Mouse (Mus musculus) CH12.LX (cell line): ENCODE measurements around the gene Slc43a3. TPM values are rescaled to one million over a fixed set of nuclear protein-coding genes. Genes with fewer than 3 reads are reported as not detected.
A peak's percentile ranks its signal among the peaks of the same experiment; 100 is the strongest.

ENCODE experiments used
- DNase-seq: peaks from one replicate; pipeline ENCODE4 v3.0.0-alpha.2; 2013; ENCODE audit errors: extremely low read depth
- H3K27ac ChIP-seq: 2 replicates; pipeline ENCODE4 v1.5.1; 2012; ENCODE audit warnings: low read depth, mild to moderate bottlenecking, control low read depth, moderate library complexity; ENCODE audit not compliant: insufficient read depth
- H3K27me3 ChIP-seq: replicated peaks from 2 replicates; pipeline ENCODE3; 2012; ENCODE audit warnings: inconsistent platforms
- H3K36me3 ChIP-seq, 2 experiments: replicated peaks in 1 of 2; 2 replicates each; pipeline versions ENCODE3 to v1.6.1; 2012; ENCODE audit warnings: inconsistent platforms in 1 of 2, low read length in 1 of 2, mild to moderate bottlenecking in 1 of 2, mixed read lengths in 1 of 2, moderate library complexity in 1 of 2; ENCODE audit not compliant: control insufficient read depth in 1 of 2, insufficient read depth in 1 of 2
- H3K4me1 ChIP-seq, 2 experiments: 2 replicates each; pipeline ENCODE4 v1.6.1; 2012; ENCODE audit warnings: inconsistent platforms in 1 of 2, moderate library complexity in 1 of 2; ENCODE audit not compliant: insufficient read depth in 2 of 2, control insufficient read depth in 1 of 2
- H3K4me2 ChIP-seq: 2 replicates; pipeline ENCODE4 v1.6.1; 2012; ENCODE audit warnings: low read depth, mild to moderate bottlenecking, control low read depth; ENCODE audit not compliant: poor library complexity, insufficient read depth, severe bottlenecking
- H3K4me3 ChIP-seq, 3 experiments: fragments of 150-350 bp in 1 of 3; sonication (generic) in 1 of 3; replicated peaks in 1 of 3; 2 replicates each; pipeline versions ENCODE3 to v1.5.1; 2011 to 2012; ENCODE audit warnings: low read depth in 2 of 3, low read length in 2 of 3, mild to moderate bottlenecking in 2 of 3, moderate library complexity in 2 of 3, control low read depth in 1 of 3, improper control_type of control experiment in 1 of 3, inconsistent platforms in 1 of 3, mixed read lengths in 1 of 3; ENCODE audit not compliant: poor library complexity in 1 of 3
- H3K79me2 ChIP-seq: replicated peaks from 2 replicates; pipeline ENCODE4 v1.6.1; 2012; ENCODE audit warnings: mild to moderate bottlenecking, moderate library complexity; ENCODE audit not compliant: control insufficient read depth, poor library complexity, insufficient read depth, severe bottlenecking; ENCODE audit errors: extremely low read depth
- H3K9ac ChIP-seq: 2 replicates; pipeline ENCODE4 v1.6.1; 2012; ENCODE audit warnings: low read depth, mild to moderate bottlenecking, control low read depth, moderate library complexity; ENCODE audit not compliant: insufficient read depth
- H3K9me3 ChIP-seq: replicated peaks from 2 replicates; pipeline ENCODE3; 2012; ENCODE audit warnings: low read length, inconsistent platforms, mixed read lengths
- CHD2 ChIP-seq: IDR thresholded peaks from 2 replicates; pipeline ENCODE4 v1.6.1; 2011; ENCODE audit warnings: low read length, improper control_type of control experiment
- EP300 ChIP-seq: IDR thresholded peaks from 2 replicates; pipeline ENCODE4 v1.6.1; 2011; ENCODE audit warnings: low read length, improper control_type of control experiment
- ETS1 ChIP-seq: conservative IDR thresholded peaks from 2 replicates; pipeline ENCODE4 v1.6.1; 2012; ENCODE audit warnings: low read depth, mild to moderate bottlenecking, inconsistent platforms, low read length, improper control_type of control experiment, moderate library complexity
- KAT2A ChIP-seq: IDR thresholded peaks from 2 replicates; pipeline ENCODE4 v1.6.1; 2012; ENCODE audit warnings: low read length, improper control_type of control experiment, inconsistent platforms; ENCODE audit not compliant: insufficient replicate concordance
- MAX ChIP-seq: IDR thresholded peaks from 2 replicates; pipeline ENCODE4 v1.6.1; 2011; ENCODE audit warnings: low read length, improper control_type of control experiment
- POLR2A ChIP-seq: IDR thresholded peaks from 2 replicates; pipeline ENCODE4 v1.6.1; 2011; ENCODE audit warnings: low read depth, mild to moderate bottlenecking, improper control_type of control experiment, low read length
- RAD21 ChIP-seq: IDR thresholded peaks from 2 replicates; pipeline ENCODE4 v1.6.1; 2011; ENCODE audit warnings: low read depth, mild to moderate bottlenecking, low read length, improper control_type of control experiment, moderate library complexity
- RCOR1 ChIP-seq: conservative IDR thresholded peaks from 2 replicates; pipeline ENCODE4 v1.6.1; 2012; ENCODE audit warnings: low read depth, mild to moderate bottlenecking, inconsistent platforms, low read length, improper control_type of control experiment
- SMC3 ChIP-seq: IDR thresholded peaks from 2 replicates; pipeline ENCODE4 v1.6.1; 2011; ENCODE audit warnings: low read depth, low read length, improper control_type of control experiment
- TBP ChIP-seq: conservative IDR thresholded peaks from 2 replicates; pipeline ENCODE4 v1.6.1; 2011; ENCODE audit warnings: low read depth, low read length, improper control_type of control experiment
- TCF12 ChIP-seq: IDR thresholded peaks from 2 replicates; pipeline ENCODE4 v1.6.1; 2014; ENCODE audit warnings: low read depth, mild to moderate bottlenecking, inconsistent platforms, low read length, improper control_type of control experiment
- UBTF ChIP-seq: IDR thresholded peaks from 2 replicates; pipeline ENCODE4 v1.6.1; 2012; ENCODE audit warnings: low read depth, mild to moderate bottlenecking, inconsistent platforms, low read length, improper control_type of control experiment, moderate library complexity
- USF1 ChIP-seq: IDR thresholded peaks from 2 replicates; pipeline ENCODE4 v1.6.1; 2014; ENCODE audit warnings: low read depth, mild to moderate bottlenecking, inconsistent platforms, low read length, improper control_type of control experiment
- USF2 ChIP-seq: conservative IDR thresholded peaks from 2 replicates; pipeline ENCODE4 v1.6.1; 2011; ENCODE audit warnings: low read depth, low read length, improper control_type of control experiment
- ZMIZ1 ChIP-seq: IDR thresholded peaks from 2 replicates; pipeline ENCODE4 v1.6.1; 2012; ENCODE audit warnings: low read depth, mild to moderate bottlenecking, inconsistent platforms, low read length, improper control_type of control experiment
- ZNF384 ChIP-seq: IDR thresholded peaks from 2 replicates; pipeline ENCODE4 v1.6.1; 2012; ENCODE audit warnings: low read depth, low read length, improper control_type of control experiment, inconsistent platforms
- dilution Hi-C: fragments of 300-500 bp; cut with MboI; formaldehyde crosslinking; loops from 2 replicates; pipeline ENCODE4 v1.14.3; 2020; ENCODE audit warnings: low sequenced_read_pairs; ENCODE audit not compliant: extremely low pct_unique_long_range_greater_than_20kb, extremely low pct_ligation_motif_present
- in situ Hi-C: fragments of 300-500 bp; cut with MboI; formaldehyde crosslinking; loops from 3 replicates; pipeline ENCODE4 v1.14.3; 2019; ENCODE audit warnings: low sequenced_read_pairs, low pct_ligation_motif_present, low pct_unique_long_range_greater_than_20kb, mixed read lengths
- polyA plus RNA-seq: library from polyadenylated mRNA; unstranded; fragments of >175 nt; gene quantifications from 2 replicates; pipeline ENCODE4 v1.2.1, GENCODE M21; 2012; ENCODE audit warnings: low read depth; ENCODE audit not compliant: insufficient read length
- total RNA-seq, 2 experiments: library from RNA; depleted of rRNA; stranded (reverse); fragments of 300-350 nt in 1 of 2; fragments of >200 nt in 1 of 2; gene quantifications; 2 replicates each; pipeline ENCODE4 v1.2.3; 2012 to 2014

Slc43a3 gene
- total and polyA plus RNA-seq, 3 experiments, result 136 to 174 (median 163) TPM

DNA sequence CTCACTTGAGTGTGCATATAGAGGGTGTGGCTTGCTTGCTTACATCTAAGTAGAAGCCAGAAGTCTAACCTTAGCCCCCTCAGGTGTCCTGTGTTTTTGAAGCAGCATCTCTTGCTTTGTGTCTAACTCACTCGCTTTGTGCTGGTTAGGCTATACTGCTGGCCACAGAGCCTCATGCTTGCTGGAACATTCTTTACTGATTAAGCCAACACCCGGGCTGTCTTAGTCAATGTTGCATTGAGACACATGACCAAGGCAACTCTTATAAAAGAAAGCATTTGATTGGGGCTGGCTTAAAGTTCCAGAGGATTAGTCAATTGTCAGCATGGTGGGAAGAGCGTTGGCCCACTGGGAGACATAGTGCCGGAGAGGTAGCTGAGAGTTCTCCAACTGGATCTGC lies 5.4 kb downstream of the Slc43a3 start:
- no peak for TF ChIP-seq MAX
- no peak for TF ChIP-seq ETS1
- no peak for TF ChIP-seq ZNF384
- TF ChIP-seq USF1, result no peak
- no peak for TF ChIP-seq RCOR1
- TF ChIP-seq KAT2A, result no peak
- no peak for TF ChIP-seq TCF12
- TF ChIP-seq RAD21, result no peak
- TF ChIP-seq CHD2, result no peak
- no peak for TF ChIP-seq POLR2A
- Histone ChIP-seq H3K36me3 (peaks cover 53 to 78% of the 10 kb centered on the region in 2 experiments), H3K27ac (0 out of 2 replicates have a peak overlapping the region, but pooled peaks have one; percentile 2), H3K4me3 (no peak overlapping the region), H3K27me3 (no peaks in the 10 kb centered on the region), H3K9me3 (no peaks in the 10 kb centered on the region), H3K4me1 (peaks cover 4 to 52% of the 10 kb centered on the region in 2 experiments; a peak in 3 of 4 replicates), H3K4me2 (no peak overlapping the region), H3K9ac (no peak overlapping the region), H3K79me2 (peaks cover 31% of the 10 kb centered on the region)
- dilution Hi-C loops (no loop called here), in situ Hi-C loops (no loop called here)
- no peak for DNase-seq

DNA sequence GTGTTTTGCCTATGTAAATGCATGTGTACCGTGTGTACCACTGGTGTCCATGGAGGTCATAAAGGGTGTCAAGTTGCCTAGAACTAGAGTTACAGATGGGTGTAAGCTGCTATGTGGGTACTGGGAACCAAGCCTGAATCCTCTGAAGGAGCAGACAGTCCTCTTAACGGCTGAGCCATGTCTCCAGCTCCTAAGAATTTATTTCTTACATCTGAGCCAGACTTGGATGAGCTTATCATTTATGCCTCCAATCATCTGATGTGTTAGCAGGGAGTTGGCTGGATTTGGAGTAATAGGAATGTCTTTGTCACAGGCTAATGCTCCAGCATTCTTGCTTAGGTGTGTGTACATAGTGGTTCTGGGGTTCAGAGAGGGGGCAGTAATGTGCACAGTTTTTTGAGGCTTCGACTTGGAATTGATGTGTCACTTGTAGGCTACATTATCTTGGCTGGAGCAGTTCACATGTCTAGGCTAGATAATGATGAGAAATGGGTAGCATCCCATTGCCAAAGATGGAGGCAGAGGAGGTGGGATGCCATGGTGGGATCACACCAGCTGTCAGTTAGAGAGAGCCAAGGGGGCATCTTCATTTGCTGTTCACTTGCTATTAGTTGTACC lies 10.9 kb downstream of the Slc43a3 start:
- in situ Hi-C loops (no loop called here), dilution Hi-C loops (no loop called here)
- no peak overlapping the region for H3K27ac ChIP-seq
- peaks cover 3 to 60% of the 10 kb centered on the region in 2 experiments; a peak in 2 of 4 replicates for H3K4me1 ChIP-seq
- no peak overlapping the region for H3K4me3 ChIP-seq
- H3K36me3 ChIP-seq, result peaks cover 80 to 98% of the 10 kb centered on the region in 2 experiments
- peaks cover 6% of the 10 kb centered on the region for H3K79me2 ChIP-seq
- no peaks in the 10 kb centered on the region for H3K9me3 ChIP-seq
- no peak overlapping the region for H3K9ac ChIP-seq
- H3K4me2 ChIP-seq, result no peak overlapping the region
- DNase-seq, result no peak
- no peaks in the 10 kb centered on the region for H3K27me3 ChIP-seq
- TF ChIP-seq ZMIZ1 (no peak), CHD2 (no peak), TCF12 (no peak), UBTF (no peak), EP300 (no peak), USF2 (no peak), SMC3 (no peak), POLR2A (no peak), TBP (no peak)
